Mouse (Mus musculus) urinary bladder, postnatal 25 days (tissue): ENCODE data around the gene Cplx1.
"Not testable (repeated sequence)": the region's sequence is repeated elsewhere in the genome, so short reads cannot be mapped to it uniquely, and the experiment has no call there.

ENCODE experiments used
- DNase-seq: peaks from one replicate; pipeline ENCODE4 v3.0.0; 2022; ENCODE audit warnings: low spot score

Cplx1 gene

GRCm38 (mm10) chr5:108515581-108516361 lies 34.1 kb downstream of the Cplx1 start:
- DNase-seq, result no peak

DNA sequence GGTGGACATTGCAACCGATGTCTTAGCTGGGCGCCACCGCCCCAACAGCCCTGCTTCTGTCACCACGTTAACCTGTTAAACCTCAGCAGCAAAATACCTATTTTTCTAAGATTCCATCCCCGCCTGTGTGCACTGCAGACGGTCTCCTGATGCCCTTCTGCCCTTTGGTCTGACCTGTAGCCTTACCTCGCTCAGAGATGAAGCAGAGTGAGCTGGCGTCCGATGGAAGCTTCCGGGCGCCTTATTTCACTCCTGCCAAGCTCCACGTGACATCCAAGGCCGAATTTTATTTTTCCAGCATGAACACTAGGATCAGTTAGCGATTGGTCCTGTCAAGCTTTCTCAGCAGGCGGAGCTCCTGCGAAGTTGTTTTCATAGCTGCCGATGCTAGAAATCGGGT lies 47.5 kb downstream of the Cplx1 start:
- no peak for DNase-seq

DNA sequence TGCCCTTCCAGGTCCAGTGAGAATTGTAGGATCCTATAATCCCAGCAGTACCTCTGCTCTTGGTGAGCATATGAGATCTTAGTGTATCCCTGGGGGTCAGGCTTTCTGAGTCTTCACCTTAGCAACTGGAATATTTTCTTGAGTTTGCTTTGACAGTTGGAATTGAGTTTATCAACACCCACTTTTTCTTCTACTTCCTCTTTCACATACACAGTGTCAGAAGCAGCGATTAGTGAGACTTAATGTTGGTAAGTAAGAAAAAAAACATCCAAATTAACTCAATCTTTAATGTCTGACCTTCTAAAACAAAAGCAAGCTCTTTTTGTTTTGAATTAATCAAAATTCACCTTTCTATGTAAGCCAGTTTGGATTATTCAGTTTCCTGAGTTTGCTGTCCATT lies 48.3 kb downstream of the Cplx1 start:
- DNase-seq, result no peak

GRCm38 (mm10) chr5:108486148-108486547 lies 63.7 kb downstream of the Cplx1 start:
- DNase-seq, result not testable (repeated sequence)

GRCm38 (mm10) chr5:108485239-108485638 lies 64.6 kb downstream of the Cplx1 start:
- DNase-seq, result no peak

- DNase-seq, result no peak
Measured at GRCm38 (mm10) chr5:108483006-108483405, 66.8 kb downstream of the Cplx1 start.

GRCm38 (mm10) chr5:108475977-108476376 lies 73.8 kb downstream of the Cplx1 start:
- no peak for DNase-seq

- no peak for DNase-seq
Measured at GRCm38 (mm10) chr5:108473737-108474136, 76.1 kb downstream of the Cplx1 start.

DNA sequence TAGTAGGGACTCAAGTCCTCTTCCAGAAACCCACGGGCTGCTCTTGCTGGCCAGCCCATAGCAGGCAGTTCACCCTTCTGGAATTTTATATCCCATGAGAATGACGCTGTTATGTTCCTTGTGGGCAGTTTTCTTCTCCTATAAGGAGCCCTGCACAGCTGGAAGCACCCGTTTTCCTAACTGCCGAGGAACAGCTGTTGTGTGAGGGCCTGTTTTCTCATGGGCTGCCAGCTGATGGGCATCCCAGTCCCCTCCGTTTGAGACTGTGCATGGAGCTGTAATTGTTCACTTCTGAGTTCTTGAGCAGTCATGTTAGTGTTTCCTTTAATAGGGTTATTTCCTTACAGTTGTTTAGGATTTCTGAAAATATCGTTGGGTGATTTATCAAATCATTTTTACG lies 80.2 kb downstream of the Cplx1 start:
- DNase-seq, result no peak
